Mouse (Mus musculus): Measurements from ENCODE around the gene Tnfrsf19.

Gene Tnfrsf19

DNA sequence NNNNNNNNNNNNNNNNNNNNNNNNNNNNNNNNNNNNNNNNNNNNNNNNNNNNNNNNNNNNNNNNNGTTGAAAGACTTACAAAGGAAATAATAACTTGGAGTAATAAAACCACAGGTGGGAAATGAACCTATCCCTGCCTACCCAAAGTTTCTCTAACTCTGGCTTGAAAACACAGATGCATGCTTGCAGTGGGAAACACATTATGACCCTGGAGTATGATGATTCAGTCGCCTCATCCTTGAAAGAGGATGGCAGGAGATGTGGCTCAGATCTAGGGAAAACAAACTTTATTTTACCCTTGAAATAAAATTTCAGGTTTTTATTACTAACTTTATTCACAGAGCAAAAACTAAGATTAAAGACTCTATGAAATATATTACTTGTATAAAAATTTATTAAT lies 26.4 kb downstream of the Tnfrsf19 start:
- no peak for DNase-seq

DNA sequence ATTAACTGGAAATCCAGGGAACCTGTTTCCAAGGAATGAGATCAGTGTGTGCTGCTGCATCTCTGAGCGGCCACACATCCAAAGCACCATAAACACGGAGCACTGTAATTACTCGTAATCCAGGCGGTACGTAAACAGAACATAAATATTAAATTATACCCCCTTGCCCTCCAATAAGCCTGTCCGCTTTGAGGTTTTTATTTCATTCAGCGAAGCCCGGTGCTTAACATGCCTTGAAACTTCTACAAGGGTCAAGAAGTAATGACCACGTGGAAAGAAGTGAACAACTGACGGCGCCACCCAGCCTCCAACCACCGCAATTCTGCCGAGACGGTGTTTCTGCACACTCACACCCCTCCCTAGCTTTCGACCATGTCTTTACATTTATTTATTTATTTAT lies 31.7 kb downstream of the Tnfrsf19 start:
- no peak for DNase-seq

DNA sequence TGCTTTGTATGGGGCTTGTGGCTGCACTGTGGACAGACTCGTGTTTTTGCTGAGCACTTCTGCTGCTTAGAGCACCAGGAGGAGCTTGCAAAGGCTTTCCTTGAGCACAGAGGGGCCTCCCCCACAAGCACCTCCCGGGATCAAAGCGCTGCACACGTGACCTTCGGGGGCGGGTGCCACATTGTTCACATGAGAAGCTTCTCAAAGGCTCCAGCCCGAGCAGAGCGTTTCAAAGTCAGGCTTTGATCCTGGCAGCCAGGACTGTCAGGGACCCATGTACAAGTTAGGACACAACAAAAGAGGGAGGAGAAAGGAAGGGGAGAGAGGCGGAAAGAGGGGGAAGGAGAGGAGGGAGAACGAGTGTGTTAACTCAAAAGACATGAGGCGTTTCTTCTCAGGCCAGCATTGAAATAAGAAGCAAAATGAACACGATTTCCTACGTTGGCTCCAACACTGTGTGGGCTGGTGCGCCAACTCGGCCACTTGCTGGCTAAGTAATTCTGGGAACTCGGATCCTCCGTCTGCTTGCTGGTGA lies 33.8 kb downstream of the Tnfrsf19 start:
- no peak for DNase-seq

DNA sequence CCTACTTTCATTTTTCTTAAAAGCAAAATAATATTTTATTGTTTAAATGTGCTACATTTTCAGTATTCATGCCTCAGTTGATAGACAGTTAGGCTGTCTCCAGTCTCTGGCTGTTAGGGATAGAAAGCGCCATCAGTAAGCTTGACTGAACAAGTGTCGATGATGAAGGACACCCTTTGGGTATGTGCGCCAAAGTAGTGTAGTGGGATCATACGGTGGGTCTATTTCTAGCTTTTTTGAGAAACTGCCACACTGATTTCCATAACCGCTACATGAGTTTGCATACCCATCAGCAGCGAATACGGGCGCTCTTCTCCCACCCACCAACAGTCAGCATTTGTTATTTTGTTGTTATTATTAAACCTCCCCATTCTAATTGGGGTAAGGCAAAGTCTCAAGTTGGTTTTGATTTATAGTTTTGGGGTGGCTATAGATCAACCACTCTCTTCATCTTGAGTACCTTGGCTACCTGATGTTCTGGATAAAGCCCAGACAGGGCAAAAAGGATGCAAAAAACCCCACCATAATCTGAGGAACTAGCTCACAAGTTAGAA lies 34.6 kb downstream of the Tnfrsf19 start:
- DNase-seq, result no peak

DNA sequence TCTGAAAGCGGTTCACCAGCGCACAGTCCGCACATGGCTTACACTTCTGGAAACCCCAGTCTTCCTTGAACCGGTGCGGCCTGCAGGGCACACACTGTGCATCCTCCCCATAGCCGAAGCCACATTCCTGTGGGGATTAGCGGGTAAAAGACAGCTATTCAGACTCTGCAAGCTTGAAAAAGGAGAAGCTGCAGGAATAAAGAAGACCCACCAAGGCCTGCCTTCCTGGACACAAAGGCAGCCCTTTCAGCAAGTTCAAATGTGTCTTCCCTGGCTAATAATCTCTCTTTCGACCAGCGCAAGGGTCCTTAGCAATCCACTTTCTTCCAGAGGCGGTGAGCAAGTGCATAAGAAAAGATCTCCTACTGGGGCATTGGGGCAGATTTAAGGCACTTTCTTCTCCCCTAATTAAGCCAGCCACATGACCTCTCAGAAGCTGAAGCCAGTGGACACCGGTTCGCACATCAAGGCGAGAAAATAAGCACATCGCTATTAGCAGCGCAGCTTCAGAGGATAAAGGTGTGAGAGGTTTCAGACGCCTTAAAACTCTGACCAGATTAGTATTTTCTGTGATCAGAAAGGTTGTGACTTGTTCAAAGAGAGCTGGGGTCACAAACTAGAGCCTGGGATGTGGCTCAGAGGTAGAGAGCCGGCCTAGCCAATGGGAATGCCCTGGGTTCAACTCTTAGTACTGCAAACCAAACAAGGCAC lies 41.0 kb downstream of the Tnfrsf19 start:
- DNase-seq, result no peak

DNA sequence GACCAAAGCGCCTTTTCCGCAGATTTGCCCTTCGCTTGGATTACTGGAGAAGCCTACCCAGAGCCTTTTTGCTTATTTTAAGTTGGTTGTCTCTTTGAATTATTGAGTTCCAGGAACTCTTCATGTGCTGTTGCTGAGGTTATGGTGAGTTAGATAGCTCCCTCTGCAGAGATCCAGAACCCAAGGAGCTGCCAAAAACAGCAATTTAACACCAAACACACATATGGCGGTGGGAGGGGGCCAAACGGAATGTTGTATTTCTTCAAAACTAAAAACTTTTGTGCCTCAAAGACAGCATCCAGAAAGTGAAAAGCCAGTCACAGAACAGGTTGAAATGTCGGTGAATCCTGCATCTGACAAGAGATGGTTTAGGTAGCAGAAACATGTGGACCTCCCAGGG lies 42.6 kb downstream of the Tnfrsf19 start:
- DNase-seq, result no peak

DNA sequence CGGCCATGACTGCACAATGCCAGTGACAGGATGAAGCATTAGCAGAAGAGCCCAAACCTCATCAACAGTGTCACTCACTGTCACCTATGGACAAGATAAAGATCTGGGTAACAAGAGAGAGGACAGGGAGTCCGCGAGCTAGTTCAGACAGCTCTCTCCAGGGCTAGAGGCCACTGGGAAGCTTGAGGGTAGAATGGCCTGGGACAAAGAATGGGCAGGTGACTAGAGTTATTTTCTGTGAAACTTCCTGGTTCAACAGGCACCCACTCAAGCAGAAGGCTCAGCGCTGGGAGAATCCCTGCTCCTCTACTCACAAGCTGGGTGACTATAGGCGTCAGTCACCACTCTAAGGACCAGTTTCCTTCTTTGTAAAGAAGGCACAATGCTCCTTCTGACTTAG lies 46.2 kb downstream of the Tnfrsf19 start:
- DNase-seq, result no peak

DNA sequence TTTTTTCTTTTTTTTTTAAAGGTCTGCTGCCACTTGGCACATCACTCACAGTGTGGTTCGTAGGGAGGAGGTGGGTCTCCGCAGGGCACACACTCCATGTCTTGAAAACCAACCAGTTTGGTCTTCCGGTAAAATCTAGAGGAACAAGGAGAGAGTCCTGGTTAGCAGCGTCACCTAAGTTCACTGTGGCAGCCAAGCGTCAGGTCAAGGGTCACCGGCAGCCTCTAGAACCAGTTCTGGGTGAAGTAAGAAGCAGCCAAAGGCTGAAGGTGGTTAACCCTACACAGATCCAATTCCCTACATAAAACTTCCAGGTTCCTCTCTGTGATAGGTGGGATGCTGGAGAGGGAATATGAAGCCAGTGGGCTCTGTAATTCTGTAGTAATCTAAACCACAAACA lies 49.7 kb downstream of the Tnfrsf19 start:
- no peak for DNase-seq

DNA sequence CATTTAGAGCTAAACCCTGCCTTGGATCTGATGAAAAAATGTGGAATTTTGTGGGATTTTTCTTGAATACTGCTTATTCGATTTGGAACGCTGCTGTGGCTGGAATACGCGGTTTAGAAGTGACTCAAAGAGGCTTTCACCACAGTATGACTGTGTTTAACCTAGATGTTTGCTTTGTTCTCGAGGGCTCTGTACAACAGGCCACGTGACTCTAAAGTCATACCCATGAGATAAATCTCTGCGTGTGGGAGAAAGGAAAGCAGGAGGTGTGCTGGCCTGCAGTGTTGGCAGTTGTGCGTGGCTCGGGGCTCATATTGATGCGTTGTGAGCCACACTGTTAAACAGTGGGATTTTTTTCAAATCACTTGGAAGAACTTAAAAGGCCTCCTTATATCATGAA lies 52.8 kb downstream of the Tnfrsf19 start:
- no peak for DNase-seq

DNA sequence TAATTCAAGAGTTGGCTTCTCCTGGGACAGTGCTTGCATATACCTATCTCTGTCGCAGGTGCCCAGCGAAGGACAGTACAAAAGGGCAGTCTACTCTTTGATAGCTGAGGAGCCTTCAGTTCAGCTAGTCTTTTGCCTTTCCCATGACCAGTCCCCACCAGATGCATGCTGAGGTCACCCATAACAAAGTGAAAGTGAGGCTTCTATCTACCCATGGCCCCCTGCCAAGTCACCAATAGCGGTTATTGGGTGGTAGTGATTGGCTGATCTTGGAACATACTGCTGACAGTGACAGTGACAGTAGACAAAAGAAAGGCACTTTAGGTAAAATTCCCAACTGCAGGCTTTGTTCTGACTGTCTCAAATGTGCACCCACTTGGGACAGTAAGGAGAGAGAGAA lies 53.2 kb downstream of the Tnfrsf19 start:
- DNase-seq, result no peak

DNA sequence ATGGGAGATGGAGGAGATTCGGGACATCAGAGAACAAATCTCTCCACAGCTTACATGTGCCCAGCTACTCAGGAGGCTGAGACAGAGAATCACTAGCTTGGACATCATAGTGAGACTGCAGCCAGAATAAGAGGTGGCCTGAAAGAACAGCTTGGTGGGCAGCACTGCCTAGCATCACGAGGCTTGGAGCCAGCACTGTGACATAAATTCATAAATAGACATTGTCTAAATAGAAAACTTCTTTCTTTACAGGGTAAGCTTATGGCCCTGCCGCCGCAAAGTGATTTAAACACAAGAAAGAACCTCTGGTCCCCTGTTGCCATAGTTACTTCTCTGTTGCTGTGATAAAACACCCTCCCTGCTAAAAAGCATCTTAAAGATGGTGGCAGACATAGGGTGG lies 54.1 kb downstream of the Tnfrsf19 start:
- no peak for DNase-seq

DNA sequence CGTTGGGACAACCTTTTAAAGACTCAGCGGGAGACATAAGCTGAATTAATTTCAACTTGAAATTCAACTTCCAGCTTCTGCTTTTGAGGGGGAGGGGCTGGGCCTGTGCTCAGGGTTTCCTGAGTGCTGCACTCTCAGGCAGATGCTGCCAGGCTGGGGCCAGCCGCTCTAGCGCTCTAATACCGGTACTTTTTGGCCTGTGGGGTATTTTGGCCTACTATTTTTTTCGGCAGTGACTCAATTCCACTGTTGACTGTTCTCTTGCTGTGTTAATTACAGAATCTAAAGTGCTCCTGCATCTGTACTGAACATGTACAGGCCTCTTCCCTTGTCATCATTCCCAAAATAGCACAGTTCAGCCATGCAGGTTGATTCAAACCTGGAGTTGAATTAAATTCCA lies 58.1 kb downstream of the Tnfrsf19 start:
- DNase-seq, result no peak

DNA sequence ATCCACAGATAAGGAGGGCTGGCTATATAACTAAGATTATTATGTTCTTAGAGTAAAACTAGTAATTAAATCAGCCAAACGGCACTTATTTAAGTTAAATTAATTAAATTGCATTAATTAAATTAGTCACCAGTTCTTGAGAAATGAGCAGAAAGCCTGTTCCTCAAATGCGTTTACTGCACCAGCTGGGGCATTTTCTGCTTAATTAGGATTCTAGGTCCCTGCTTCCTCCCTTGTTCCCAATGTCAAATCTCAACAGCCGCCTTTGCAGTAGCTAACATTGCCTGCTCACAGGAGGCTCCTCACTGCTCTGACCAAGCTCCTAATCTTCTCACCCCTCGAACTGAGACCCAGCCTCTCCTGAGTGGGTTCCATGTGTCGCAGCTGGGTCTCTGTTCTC lies 59.4 kb downstream of the Tnfrsf19 start:
- no peak for DNase-seq

DNA sequence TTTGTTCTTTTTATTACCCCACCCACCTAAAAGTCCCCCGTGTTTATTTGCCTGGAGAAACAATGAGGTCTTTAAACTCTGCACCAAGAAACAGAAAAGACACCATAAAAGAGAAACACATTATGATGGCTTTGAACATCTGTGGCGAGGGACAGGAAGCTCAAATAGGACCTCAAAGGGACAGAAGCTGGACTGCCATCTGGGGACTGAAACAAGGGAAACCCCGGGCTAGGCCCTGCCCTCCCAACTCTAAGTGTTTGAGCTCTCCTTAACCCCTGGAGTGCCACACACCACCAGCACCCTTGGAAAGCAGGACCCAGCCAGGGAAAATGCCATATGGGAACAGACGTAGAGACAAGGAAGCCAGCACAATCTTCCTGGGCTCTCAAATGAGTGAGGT lies 61.2 kb downstream of the Tnfrsf19 start:
- no peak for DNase-seq

DNA sequence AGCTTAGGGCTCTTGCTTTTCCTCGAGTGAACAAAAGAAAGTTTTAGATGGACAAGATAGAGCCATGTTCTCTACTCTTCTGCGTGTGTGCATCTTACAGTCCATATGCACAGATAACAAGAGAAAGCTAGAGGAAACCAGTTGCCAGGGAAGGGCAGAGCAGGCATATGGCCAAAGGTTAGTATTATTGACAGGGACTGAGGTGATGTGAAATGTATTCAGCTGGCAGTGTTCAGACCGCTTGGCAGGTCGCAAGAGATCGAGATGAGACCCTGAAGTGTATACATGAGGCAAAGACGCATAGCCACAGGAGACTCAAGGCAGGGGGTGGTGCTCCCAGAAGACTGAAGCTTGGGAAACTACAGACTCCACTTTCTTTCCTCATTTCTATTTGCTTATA lies 62.0 kb downstream of the Tnfrsf19 start:
- DNase-seq, result no peak

DNA sequence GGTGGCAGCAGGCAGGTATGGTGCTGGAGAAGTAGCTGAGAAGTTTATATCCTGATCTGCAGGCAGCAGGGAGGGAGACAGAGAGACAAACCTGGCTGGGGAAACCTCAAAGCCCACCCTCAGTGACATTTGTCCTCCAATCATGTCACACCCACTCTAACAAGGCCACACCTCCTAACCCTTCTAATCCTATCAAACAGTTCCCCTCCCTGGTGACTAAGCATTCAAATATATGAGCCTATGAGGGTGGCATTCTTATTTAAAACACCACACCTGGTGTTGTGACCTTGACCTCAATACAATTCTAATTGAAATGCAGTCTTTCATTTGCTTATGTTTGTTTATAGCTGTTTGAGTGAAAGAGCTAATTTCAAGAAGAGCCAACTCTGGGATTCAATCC lies 64.2 kb downstream of the Tnfrsf19 start:
- no peak for DNase-seq

DNA sequence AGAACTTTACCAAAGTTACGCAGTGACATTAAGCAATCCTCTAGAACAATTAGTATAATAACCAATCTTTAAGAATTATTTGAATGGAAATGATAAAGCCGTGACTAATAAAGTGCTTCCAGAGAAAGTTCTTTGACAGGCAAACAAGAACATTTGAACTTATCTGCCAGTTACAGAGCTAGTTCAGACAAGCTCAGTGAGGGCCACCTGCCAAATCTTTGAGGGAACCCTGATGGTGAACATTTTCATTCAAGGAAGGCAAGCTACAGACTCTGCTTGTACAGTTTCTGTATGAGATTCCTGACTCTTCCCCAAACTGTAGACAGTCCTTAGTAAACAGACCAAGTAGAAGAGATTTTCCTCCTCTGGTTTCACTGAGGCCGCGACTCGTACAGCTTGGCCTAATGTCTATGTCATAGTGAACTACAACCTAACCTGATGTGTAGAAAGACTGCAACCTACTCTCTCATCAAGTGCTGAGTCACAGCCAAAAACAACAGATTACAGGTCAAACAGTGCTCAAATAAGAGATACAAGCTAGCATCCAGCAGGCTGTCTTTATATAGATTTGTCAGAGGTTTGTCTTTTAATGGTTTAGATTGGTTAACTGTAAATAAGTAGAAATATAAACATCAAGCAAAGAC lies 65.9 kb downstream of the Tnfrsf19 start:
- DNase-seq, result no peak

DNA sequence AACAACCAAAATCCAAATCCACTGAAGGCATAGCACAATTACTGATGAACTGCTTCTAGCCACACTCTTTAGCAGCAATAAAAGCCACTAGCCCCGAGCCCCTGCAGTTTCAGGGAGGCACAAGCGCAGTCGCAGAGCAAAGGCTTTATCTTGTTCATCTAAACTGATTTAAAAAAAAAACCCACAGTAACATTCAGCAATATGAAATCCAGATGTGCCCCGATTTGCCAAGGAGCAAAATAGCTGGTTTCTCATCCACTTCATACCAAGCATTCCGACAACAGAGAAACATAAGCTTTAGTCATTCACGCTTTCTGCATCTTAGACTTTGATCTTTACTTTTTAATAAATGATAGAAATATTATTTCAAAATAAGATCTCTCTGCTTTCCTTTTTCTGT lies 68.2 kb downstream of the Tnfrsf19 start:
- DNase-seq, result no peak

DNA sequence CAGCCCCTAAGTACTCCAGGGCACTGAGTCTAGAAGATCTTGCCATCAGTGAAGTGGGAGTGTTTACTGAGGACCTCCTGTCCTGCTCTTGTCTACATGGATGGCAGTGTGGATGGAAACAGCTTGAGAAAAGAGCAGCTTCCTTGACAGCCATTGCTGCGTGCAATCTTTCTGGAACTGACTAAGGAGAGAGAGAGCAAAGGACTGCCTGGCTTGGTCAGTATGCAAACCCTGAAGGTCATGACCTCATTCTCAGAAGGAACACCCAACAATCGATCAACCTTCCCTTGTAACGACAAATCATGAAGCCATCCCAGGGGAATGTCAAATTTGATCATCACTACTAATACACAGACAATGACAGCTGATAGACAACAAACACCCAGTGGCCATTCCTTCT lies 70.1 kb downstream of the Tnfrsf19 start:
- DNase-seq, result no peak

DNA sequence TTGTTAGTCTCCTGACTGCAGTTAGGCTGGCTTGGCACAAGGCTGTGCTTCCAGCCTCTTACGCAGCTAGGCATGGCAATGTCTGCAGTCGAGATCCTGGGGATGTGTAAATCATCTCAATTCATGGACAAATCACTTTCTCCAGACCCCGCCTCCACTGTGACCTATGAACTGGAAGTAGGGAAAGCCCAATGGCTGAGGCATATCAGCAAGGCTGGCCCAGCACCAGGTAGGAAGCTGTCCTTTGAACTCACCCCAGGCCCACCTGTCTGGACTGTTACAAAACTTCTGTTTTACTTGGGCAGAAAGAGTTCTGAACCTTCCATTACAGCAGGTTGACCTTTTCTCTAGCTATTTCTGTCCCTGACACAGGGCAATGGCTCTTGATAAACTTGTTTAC lies 70.6 kb downstream of the Tnfrsf19 start:
- DNase-seq, result no peak

DNA sequence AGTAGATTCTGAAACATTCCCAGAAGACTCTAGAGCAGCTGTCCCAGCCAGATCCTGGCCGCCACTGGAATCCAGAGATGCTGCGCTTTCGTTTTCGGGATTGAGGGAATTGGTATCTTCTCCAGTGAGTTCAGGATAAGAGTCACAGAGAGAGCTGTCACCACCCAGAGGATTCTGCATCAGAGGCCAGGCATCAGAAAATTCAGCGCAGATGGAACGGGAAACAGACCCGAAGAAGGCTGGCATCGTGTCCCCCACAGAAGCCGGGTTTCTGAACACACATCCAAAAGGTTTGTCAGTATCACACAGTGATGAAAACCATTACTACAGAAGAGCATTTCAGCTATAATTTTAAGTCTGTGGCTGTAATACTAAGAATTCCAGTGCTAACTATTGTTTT lies 75.3 kb downstream of the Tnfrsf19 start:
- DNase-seq, result no peak

DNA sequence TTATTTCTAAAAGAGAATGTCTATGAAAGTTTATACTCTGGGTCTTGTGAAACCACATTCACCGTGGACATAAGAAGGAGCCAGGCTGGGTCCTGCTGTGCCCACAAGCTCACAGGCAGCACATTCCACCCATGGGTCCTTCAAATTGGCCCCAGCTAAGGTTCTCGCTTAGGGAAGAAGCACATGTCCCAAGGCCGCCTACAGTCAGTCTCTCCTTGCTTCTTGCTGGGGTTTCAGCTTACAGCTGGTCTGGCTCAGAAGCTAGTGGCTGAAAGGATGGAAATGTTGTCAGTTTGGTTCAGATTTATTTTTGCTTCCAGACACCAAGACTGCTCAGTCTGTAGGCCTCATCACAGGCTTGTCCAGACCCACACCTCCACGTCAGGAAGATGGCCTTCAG lies 80.2 kb downstream of the Tnfrsf19 start:
- no peak for DNase-seq

DNA sequence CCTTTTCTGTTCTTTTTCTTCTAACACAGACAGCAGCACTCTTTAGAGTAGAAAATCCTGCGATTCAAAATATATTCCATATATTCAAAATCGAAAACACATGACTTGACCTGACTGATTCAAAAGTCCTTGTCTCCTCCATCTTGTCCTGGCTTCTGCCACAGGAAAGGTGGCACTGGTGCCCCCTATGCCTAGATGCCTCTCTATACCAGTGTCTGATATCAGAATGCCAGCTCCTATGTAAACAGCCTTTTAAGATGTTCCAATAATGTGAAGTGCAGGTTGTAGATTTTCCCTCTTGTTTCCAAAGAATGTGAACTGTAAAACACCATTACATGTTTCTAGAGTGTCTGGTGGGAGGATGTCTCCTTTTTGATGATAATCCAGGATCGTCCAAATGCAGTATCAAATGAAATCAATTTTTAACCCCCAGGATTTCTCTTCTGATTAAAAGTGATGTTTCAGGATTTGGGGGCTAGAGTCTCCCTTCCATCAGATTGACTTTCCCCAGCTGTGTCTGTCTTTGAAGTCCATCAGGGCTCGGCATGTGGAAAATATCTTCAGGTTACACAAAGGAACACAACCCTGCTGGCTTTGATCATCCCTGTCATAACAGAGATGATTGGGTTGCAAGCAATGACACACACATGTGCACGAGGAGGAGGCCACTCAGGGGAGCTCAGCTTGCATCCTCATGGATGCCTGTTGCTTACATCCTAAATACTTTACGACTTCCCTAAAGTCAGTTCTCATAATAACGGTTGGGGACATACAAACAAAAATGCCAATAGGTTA lies 82.1 kb downstream of the Tnfrsf19 start:
- no peak for DNase-seq
